Mouse (Mus musculus) spleen, embryonic (tissue): ENCODE results near the gene Plce1.

Experiments
- CTCF ChIA-PET: fragments of 350-600 bp; sonication (Branson Sonifier 250); formaldehyde crosslinking; loops from one replicate; lab custom pipeline; 2022; lab: Charles Lee

Plce1 gene

DNA sequence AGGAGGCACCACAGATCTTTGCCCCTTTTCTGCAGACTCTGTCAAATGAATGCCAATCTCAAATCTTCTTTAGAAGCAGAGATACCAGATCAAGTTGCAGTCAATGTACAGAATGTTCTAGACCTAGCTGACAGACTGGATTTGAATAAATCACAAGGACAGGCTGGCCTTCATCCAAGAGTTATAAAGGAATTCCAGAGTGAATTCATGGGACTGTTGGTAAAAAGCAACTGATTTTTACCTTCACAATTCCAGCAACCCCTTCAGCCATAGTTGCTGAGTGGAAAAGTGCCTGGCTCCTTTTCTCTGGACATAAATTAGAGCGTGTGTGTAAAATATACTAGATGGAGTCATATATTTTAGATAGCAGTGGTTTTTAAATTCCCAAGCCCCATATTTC, 102.0 kb downstream of the Plce1 start:
- CTCF ChIA-PET: no interaction called here

GRCm38 (mm10) chr19:38587559-38587958, 106.7 kb downstream of the Plce1 start:
- CTCF ChIA-PET: no interaction called here

DNA sequence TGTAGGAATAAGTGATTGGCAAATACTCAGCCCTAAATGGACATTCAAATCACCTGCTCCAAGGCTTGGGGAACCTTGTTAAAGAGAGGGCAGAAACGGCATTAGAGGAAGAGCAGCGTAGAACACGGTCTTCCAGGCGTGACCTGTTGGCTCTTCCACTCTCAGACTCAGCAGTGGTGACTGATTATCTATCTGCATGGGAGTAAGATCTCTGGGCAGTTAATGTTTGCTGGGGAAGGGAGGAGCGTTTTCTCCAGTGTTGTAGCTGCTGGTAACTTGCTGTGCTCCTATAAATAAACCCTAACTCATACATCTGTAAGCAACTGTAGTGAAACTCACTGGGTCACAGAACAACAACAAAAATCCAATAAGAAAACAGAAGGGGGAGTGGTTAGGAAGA, 108.6 kb downstream of the Plce1 start:
- CTCF ChIA-PET: no interaction called here

DNA sequence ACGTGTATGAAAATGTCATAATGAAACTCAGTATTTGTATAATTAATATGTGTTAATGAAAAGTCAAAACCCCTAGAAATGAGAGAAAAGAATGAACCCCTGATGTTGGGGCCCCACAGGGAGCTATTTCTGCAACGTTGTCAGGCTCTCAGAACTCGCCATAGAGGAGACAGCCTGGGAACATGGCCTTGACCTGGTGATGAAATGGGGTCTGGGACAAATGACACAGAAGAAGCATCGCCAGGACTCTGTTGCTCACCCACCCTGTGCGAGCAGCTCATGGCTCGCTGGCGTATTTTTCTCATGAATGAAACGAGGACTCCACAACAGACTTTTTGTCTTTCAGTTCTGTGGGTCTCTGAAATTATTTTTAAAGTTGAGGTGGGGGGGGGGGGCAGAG, 109.0 kb downstream of the Plce1 start:
- CTCF ChIA-PET: no interaction called here

- CTCF ChIA-PET: no interaction called here
Observed at GRCm38 (mm10) chr19:38592566-38593224, 111.8 kb downstream of the Plce1 start.

DNA sequence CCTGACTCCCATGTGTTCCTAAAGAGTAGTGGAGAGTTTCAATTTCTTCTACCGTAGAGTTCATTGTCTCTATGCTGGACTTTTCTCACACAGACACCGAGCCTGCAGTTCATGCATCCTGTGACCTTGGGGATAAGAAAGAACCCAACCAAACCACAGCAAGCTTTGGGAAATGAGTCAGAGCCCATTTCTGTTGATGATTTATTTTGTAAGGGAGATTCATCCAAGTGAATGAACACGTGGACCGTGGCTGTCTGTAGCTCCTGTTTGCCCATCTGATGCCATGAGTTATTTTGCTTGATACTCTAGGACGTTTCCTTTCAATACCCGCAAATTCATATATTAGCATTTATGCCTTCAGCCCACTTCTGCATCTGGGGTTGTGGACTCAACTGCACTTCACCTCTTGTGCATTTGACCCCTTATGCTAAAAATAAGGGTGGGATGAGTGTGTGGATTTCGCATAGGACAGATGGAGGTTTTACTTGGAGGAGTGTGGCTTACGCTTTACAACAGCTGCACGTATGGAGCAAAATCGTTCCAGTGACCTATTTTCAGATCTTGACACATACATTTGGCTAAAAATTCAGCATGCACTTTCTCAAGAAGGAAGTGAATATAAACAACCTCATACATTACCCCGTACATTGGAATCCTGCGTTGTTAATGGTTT, 112.5 kb downstream of the Plce1 start:
- CTCF ChIA-PET: no interaction called here

- CTCF ChIA-PET: no interaction called here
Observed at GRCm38 (mm10) chr19:38596096-38596495, 115.2 kb downstream of the Plce1 start.

- CTCF ChIA-PET: no interaction called here
Observed at GRCm38 (mm10) chr19:38597392-38597791, 116.5 kb downstream of the Plce1 start.

DNA sequence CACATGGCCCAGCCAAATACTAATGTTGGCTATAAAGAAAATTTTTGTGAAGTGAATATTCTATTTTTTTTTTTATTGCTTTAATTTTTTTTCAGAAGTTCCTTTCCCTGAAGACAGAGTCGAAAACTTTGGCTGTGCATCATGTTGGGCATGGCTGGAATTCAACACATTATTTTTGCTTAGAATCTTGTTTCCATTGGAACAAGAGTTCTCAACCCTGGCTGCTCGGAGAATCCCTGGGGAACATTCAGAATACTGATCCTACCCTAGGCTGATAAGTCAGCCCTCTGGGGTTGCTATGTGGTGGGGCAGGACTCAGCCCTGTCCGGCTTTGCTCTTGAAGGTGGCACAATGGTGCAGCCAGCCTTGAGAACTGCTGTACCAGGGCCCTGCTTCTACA, 118.1 kb downstream of the Plce1 start:
- CTCF ChIA-PET: no interaction called here

DNA sequence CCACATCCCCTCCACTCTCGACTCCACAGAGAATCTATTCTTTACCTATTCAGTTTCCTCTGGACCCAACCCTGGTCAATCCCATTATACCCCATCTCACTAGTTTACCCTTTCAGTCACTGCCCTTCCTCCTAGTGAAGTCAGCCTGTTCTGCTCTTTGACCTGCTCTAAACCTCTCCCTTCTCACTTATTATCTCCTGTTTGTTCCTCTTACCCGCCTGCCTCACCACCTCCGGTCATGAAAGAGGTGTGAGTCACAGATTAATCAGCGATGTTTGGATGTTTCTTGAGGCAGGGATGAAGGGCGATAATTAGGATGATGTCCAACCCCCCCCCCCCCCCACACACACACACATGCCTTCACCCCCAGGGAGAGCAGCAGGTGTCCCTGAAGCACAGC, 120.2 kb downstream of the Plce1 start:
- CTCF ChIA-PET: no interaction called here

GRCm38 (mm10) chr19:38602811-38603210, 121.9 kb downstream of the Plce1 start:
- CTCF ChIA-PET: no interaction called here

DNA sequence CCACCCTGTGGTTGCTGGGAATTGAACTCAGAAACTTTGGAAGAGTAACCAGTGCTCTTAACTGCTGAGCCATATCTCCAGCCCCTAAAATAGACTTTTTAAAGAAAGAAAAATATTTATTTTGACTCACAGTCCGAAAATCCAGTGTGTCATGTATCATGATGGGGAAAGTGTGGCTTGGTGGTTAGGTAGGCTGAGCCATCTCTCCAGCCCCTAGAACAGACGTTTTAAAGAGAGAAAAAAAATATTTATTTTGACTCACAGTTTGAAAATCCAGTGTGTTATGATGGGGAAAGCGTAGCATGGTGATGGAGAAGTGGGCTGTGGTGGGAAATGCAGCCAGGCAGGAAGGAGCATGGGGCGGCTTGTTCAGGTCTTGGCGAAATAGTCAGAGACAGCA, 126.3 kb downstream of the Plce1 start:
- CTCF ChIA-PET: no interaction called here

- CTCF ChIA-PET: no interaction called here
Observed at GRCm38 (mm10) chr19:38608951-38609654, 128.2 kb downstream of the Plce1 start.

DNA sequence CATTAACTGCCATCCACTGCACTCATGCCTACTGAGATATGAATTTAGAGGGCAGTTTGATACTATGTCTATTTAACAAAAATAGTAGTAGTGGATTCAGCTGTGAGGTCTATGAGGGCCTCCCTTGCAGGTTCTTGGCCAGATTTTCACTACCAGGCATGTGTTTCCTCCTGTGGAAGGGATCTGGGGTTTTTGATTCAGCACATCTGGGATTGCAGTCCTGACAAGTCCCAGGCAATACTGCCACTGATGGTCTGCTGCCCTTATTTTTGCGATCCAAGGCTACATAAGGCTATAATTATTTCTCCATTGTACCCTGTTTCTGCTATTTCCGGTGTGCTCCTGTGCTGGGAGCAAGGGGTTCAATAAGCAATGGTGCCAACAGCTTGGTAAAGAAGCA, 129.4 kb downstream of the Plce1 start:
- CTCF ChIA-PET: interaction anchor here (0.7 kb wide), 1 partner anchor 49 kb away, joined by 7 read pairs; no protein-coding TSS in a partner anchor

DNA sequence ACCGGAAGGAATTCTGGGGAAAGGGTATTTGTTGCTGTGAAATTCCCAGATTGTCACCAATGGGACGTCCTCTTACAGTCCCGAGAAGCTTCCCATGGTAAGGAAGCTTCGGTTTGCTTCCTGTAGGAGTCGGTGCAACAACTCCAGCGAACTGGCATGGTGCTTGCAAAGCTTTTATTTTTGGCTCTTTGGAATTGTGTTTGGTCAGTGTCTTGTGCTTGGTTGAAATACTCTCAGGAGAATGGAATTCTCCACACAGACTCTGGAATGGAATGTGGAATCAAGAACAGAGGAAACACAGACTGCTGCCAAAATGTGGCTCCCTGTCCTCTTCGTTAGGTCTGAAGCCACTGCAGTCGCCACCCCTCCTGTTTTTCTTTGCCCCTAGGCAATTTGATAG, 129.9 kb downstream of the Plce1 start:
- CTCF ChIA-PET: interaction anchor here (0.7 kb wide), 1 partner anchor 49 kb away, joined by 7 read pairs; no protein-coding TSS in a partner anchor

DNA sequence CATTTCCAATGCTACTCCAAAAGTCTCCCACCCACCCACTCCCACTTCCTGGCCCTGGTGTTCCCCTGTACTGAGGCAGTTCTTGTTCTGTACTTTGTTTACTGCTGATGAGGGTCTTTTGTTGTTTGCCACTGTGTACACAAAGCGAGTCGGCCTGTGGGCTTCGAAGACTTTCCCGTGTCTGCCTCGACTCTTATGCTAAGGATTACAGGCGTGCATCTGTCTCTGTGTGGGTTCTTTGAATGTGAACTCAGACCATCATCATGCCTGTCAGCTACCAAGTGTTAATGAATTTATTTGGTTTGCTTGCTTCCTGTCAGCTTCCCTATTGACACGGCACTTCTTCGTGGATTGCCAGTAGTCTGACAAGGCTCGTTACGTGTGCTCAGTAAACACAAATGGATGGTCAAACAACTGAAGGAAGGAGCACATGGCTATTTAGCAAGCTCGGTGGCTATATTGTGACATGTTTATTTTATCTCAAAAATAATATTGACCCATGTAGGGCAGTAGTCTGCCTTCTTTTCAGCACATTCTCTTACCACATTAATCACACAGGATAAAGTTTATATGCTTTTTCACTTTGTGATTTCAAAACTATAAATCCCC, 133.3 kb downstream of the Plce1 start:
- CTCF ChIA-PET: no interaction called here

DNA sequence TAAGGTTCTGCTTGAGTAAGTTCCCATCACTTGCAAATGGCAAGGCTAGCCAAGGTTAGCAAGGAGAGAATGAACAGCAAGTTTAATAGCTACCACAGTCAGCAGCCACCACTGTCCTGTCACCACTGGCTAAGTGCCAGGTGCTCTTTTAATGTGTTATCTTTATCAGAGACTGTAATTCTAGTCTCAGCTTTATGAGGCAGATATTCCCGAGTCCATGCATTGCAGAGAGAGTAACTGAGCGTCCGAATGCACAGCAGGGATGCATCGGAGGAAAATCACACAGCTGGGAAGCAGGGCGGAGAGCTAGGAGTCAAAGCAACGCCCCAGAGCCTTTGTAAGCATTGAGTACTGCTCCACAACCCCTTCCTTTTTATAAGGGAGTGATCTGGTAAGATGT, 134.4 kb downstream of the Plce1 start:
- CTCF ChIA-PET: no interaction called here

DNA sequence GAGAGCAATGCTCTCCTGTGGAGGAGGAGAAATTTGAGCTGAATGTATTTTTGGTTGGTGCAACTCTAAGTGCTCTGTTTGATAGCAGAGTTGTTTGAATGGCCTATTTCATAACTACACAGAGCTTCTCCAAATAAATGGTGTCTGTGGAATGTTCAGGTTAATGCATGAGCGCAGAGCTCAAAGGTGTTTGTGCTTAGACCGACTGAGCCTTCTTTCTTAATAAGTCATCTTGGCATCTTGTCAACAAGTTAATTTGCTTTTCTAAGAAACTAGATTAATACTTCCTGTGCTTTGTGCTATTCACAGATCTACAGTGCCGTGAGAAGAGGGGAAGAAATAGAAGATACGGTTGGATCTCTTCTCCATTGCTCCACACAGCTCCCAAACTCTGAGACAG, 139.2 kb downstream of the Plce1 start:
- CTCF ChIA-PET: no interaction called here

GRCm38 (mm10) chr19:38621546-38621945, 140.6 kb downstream of the Plce1 start:
- CTCF ChIA-PET: no interaction called here

GRCm38 (mm10) chr19:38626246-38627015, 145.5 kb downstream of the Plce1 start:
- CTCF ChIA-PET: no interaction called here

GRCm38 (mm10) chr19:38627075-38627768, 146.3 kb downstream of the Plce1 start:
- CTCF ChIA-PET: no interaction called here
